Mouse (Mus musculus) midbrain, embryonic 12.5 days (tissue): ENCODE data around the gene Rexo5. TPM values are rescaled to one million over a fixed set of nuclear protein-coding genes. Genes with fewer than 3 reads are reported as not detected.

Experiments used
- ATAC-seq: fragments of 200-750 bp; cut with Nextera tagmentation; 2 replicates; pipeline ENCODE4 v1.8.0; 2017; ENCODE audit warnings: low read depth, moderate TSS enrichment, moderate library complexity; ENCODE audit not compliant: low FRiP score
- H3K27ac ChIP-seq: fragments of 300-500 bp; sonication (generic); replicated peaks from 2 replicates; pipeline ENCODE4 v1.5.1; 2016; ENCODE audit warnings: mild to moderate bottlenecking
- H3K27me3 ChIP-seq: fragments of 300-500 bp; sonication (generic); 2 replicates; pipeline ENCODE4 v1.6.1; 2016; ENCODE audit warnings: mild to moderate bottlenecking
- H3K36me3 ChIP-seq: fragments of 300-500 bp; sonication (generic); 2 replicates; pipeline ENCODE4 v1.6.1; 2016
- H3K4me1 ChIP-seq: fragments of 300-500 bp; sonication (generic); 2 replicates; pipeline ENCODE4 v1.6.1; 2016
- H3K4me2 ChIP-seq: fragments of 300-500 bp; sonication (generic); replicated peaks from 2 replicates; pipeline ENCODE4 v1.6.1; 2016; ENCODE audit warnings: mild to moderate bottlenecking, moderate library complexity
- H3K4me3 ChIP-seq: fragments of 300-500 bp; sonication (generic); 2 replicates; pipeline ENCODE4 v1.5.1; 2016; ENCODE audit warnings: mild to moderate bottlenecking
- H3K9ac ChIP-seq: fragments of 300-500 bp; sonication (generic); replicated peaks from 2 replicates; pipeline ENCODE4 v1.6.1; 2016; ENCODE audit warnings: mild to moderate bottlenecking, moderate library complexity
- H3K9me3 ChIP-seq: fragments of 300-500 bp; sonication (generic); 2 replicates; pipeline ENCODE4 v1.6.1; 2016; ENCODE audit warnings: mild to moderate bottlenecking
- WGBS: fragments of 180-500 bp; shearing (Covaris S2); methylation state at CpG from one replicate; pipeline ENCODE4 v1.1.7; 2016; 5-methylcytosine and 5-hydroxymethylcytosine counted together
- polyA plus RNA-seq: library from polyadenylated mRNA; unstranded; fragments of >200 nt; fragmentation: Nextera tagmentation; extraction: Ambion mirVana; gene quantifications from 2 replicates; pipeline ENCODE4 v1.2.1, GENCODE M21; 2016

The Rexo5 gene
- polyA plus RNA-seq, 1 experiment from 2014 or later, result 27.6 TPM

DNA sequence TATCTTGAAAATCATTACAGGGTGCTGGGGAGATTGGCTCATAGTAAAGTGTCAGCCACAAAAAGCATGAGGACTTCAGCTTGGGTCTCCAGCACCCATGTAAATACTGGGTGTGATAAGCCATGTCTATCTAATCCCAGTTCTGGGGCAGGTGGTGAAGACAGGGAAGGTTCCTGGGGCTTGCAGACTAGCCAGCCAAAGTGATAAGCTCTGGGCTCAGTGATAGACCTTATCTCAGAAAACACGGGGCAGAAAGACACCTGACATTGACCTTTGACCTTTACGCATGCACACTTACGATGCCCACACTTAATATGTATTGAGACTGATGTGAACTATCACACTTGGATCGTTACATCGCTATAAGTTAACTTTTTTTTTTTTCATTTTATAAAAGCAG lies 70.7 kb downstream of the Rexo5 start:
- no peak overlapping the region for H3K4me2 ChIP-seq
- no peak overlapping the region for H3K9ac ChIP-seq
- H3K4me1 ChIP-seq, result peaks cover 28% of the 10 kb centered on the region
- no peaks in the 10 kb centered on the region; the same call in 1 of the 2 replicates for H3K36me3 ChIP-seq
- H3K27me3 ChIP-seq, result no peaks in the 10 kb centered on the region
- 93% methylated on average over 5 of the region's 5 CpGs for WGBS
- ATAC-seq, result no peak
- no peak overlapping the region for H3K4me3 ChIP-seq
- H3K9me3 ChIP-seq, result no peaks in the 10 kb centered on the region
- H3K27ac ChIP-seq, result no peak overlapping the region

DNA sequence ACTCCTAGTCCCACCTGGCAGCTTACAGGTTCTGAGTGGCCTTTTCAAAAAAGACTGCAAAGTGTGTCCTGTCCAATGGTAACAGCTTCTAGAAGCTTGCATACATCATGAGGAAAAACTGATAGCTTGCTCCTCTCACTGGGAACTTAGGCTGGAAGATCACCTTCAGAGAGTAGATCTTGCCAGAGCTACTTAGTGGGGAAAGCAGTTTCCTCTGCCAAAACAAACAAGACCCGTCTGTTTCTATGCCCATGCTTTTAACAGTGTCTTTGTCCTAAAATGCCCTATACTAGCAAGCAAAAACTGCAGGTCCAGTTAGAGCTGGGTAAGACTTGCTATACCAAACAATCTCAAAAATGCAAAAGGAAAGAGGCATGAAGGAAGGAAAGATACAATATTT lies 72.3 kb downstream of the Rexo5 start:
- no peak for ATAC-seq
- Histone ChIP-seq H3K9me3 (no peaks in the 10 kb centered on the region), H3K4me3 (no peak overlapping the region), H3K4me1 (peaks cover 19% of the 10 kb centered on the region), H3K36me3 (no peaks in the 10 kb centered on the region), H3K4me2 (no peak overlapping the region), H3K27me3 (no peaks in the 10 kb centered on the region), H3K9ac (no peak overlapping the region), H3K27ac (no peak overlapping the region)
- WGBS, result 75% methylated on average over 1 of the region's 1 CpGs

DNA sequence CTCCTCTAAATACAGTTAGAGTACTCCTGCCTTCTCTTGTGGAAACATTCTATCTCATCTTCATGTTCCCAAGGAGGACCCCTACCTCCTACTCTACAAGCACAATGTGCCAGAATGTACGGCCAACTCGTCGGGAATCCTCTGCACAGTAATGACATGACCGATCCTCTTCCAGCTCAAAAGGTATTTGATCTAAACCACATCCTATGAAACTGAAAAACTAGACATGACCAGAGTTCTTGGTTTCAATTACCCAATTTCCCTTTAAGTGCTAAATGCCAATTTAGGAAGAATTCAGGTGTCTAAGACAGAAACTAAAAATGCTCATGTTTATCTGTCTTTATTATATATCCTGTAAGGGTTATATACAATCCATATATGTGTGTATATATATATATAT lies 78.4 kb downstream of the Rexo5 start:
- Histone ChIP-seq H3K27me3 (no peaks in the 10 kb centered on the region), H3K9ac (no peak overlapping the region), H3K9me3 (no peaks in the 10 kb centered on the region), H3K36me3 (no peaks in the 10 kb centered on the region), H3K4me2 (no peak overlapping the region), H3K27ac (no peak overlapping the region), H3K4me3 (no peak overlapping the region), H3K4me1 (peaks cover 3% of the 10 kb centered on the region; the same call in 1 of the 2 replicates)
- no peak for ATAC-seq
- 78% methylated on average over 4 of the region's 4 CpGs for WGBS

DNA sequence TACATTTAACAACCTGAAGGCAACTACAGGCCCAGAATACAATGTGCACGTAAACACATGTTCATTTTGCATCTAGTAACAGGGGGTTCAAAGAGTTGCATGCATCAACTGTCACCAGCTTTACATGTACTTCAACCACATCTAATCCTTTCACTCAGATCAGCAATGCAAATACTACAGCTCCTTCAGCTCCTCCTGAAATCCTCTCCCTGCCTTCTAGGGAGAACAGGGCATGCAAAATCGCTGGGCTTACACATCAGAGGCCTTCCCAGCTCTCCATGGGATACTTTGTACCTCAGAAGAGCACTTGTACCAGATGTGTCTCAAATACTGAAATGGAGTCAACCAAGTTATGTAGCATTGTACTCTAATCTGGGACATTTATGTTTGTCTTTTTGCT lies 79.2 kb downstream of the Rexo5 start:
- WGBS, result 26% methylated on average over 2 of the region's 2 CpGs
- H3K9ac ChIP-seq, result no peak overlapping the region
- 0 out of 2 replicates have a peak, but pooled peaks cover 5% of the 10 kb centered on the region for H3K36me3 ChIP-seq
- no peak overlapping the region; the same call in none of the 2 replicates for H3K27ac ChIP-seq
- H3K9me3 ChIP-seq, result no peaks in the 10 kb centered on the region
- peaks cover 3% of the 10 kb centered on the region; the same call in 1 of the 2 replicates for H3K4me1 ChIP-seq
- H3K4me2 ChIP-seq, result no peak overlapping the region
- no peaks in the 10 kb centered on the region for H3K27me3 ChIP-seq
- no peak overlapping the region for H3K4me3 ChIP-seq
- ATAC-seq, result peak; percentile 87

DNA sequence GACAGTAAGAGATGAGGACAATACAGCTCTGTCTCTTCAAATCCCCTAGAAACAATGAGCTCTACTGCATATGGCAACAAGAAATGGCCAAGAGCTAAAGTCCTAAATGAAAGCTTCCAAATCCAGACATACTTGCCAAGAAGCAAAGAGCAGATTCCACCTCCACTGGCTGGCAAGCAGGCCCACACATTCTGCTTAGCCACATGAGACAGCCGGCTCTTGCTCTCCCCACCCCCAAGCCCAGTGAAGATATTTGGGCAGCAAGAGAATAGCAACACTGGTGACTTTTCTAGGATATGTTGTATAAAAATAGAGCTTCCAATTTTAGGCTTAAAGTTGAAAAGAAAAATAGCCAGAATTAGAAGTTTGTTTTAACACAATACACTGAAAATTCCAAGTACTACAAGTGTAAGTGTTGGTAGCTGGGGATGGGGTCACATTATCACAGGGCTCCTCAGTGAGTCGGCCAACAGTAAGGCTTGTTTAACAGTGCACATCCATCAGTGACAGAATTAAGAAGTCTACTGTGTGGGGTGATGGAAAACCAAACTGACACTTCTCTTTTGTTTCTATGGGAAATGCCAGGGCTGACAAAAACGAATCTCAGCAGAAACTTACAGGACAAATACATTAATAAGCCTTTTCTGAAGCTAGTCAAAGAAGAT lies 82.1 kb downstream of the Rexo5 start:
- no peak overlapping the region for H3K4me3 ChIP-seq
- H3K36me3 ChIP-seq, result 0 out of 2 replicates have a peak, but pooled peaks cover 8% of the 10 kb centered on the region
- no peak overlapping the region for H3K4me2 ChIP-seq
- no peak overlapping the region for H3K9ac ChIP-seq
- no peak overlapping the region for H3K27ac ChIP-seq
- no peaks in the 10 kb centered on the region for H3K27me3 ChIP-seq
- ATAC-seq, result no peak
- 70% methylated on average over 3 of the region's 3 CpGs for WGBS
- peaks cover 3% of the 10 kb centered on the region; the same call in 1 of the 2 replicates for H3K4me1 ChIP-seq
- no peaks in the 10 kb centered on the region for H3K9me3 ChIP-seq

DNA sequence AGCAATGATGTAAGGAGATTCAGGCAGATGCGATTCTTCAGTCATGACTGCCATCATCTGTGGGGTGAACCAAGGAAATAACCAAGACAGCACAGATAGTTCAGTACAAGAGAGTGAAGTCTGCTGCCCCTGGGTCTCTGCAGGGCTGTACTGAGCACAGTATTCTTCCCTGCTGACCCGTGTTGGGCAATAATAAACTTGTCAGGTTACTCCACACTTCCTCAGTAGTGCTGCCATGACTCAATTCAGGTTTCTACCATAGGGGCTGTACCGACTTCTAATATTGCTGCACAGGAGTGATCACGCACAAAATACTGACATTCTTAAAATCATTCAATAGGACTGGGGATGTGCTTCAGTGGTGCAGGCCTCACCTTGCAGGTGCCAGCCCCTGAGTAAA lies 85.4 kb downstream of the Rexo5 start:
- Histone ChIP-seq H3K27ac (no peak overlapping the region), H3K4me3 (no peak overlapping the region), H3K9me3 (no peaks in the 10 kb centered on the region), H3K36me3 (0 out of 2 replicates have a peak, but pooled peaks cover 8% of the 10 kb centered on the region), H3K4me2 (no peak overlapping the region), H3K4me1 (no peaks in the 10 kb centered on the region), H3K27me3 (no peaks in the 10 kb centered on the region), H3K9ac (no peak overlapping the region)
- WGBS, result over 99% methylated on average over 4 of the region's 4 CpGs
- ATAC-seq, result no peak

DNA sequence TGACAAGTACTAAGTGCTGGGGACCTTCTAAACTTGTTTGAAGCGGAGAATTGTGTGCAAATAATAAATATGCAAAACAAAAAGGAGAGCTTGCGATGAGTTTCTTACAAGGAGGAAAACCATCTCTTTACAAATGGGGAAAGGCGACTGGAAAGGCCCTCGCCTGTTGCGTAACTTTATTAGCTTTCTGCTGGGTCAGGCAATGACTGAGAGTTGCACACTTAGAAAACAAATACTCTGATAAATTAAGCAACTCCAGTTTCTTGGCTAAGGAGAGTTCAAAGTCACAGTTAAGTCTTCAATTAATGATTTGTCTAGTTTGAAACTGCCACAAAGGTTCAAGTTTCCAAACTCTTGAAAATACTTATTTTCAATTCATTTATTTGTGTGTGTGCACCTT lies 86.5 kb downstream of the Rexo5 start:
- H3K4me1 ChIP-seq, result no peaks in the 10 kb centered on the region
- no peak overlapping the region for H3K4me3 ChIP-seq
- H3K4me2 ChIP-seq, result no peak overlapping the region
- WGBS, result 90% methylated on average over 5 of the region's 5 CpGs
- no peaks in the 10 kb centered on the region for H3K9me3 ChIP-seq
- H3K9ac ChIP-seq, result no peak overlapping the region
- no peak for ATAC-seq
- 0 out of 2 replicates have a peak, but pooled peaks cover 8% of the 10 kb centered on the region for H3K36me3 ChIP-seq
- H3K27me3 ChIP-seq, result no peaks in the 10 kb centered on the region
- H3K27ac ChIP-seq, result no peak overlapping the region

DNA sequence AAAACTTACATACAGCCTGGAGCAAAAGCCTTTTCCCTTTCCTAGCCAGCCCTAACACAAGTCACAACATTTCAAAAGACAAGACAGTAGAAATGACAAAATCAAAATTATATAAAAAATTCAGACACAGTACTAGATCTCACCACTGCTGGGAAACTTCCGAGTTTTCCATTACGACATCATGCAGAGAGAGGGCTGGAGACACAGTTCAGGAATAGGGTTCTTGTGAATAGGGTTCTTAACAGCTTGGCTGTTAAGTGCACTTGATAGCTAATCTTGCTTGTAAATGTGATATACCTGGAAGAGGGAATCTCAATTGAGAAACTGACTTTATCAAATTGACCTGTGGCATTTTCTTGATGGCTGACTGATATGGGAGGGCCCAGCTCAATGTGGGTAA lies 87.4 kb downstream of the Rexo5 start:
- ATAC-seq, result no peak
- Histone ChIP-seq H3K27ac (no peak overlapping the region), H3K9ac (no peak overlapping the region), H3K9me3 (no peaks in the 10 kb centered on the region), H3K27me3 (no peaks in the 10 kb centered on the region), H3K4me1 (no peaks in the 10 kb centered on the region), H3K4me2 (no peak overlapping the region), H3K36me3 (0 out of 2 replicates have a peak, but pooled peaks cover 8% of the 10 kb centered on the region), H3K4me3 (no peak overlapping the region)
- 90% methylated on average over 2 of the region's 2 CpGs for WGBS

DNA sequence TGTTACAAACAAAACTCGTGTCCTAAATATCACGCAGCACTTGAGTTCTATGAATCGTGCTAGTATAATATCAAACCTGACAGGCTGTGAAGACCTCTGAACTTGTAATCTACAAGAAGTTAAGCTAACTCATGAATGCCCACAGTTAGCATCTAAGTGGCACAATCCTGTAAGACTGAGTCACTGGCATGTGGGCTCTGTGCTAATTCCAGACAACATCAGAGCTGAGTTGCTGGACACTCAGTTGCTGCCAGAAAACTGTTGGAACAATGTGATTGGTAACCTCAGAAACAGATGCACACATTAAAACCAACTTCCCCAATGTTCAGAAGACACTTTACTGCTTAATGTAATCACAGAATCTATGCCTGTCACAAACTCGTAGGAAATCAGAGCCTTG lies 94.1 kb downstream of the Rexo5 start:
- 95% methylated on average over 4 of the region's 4 CpGs for WGBS
- Histone ChIP-seq H3K27ac (no peak overlapping the region), H3K4me2 (no peak overlapping the region), H3K36me3 (no peaks in the 10 kb centered on the region), H3K27me3 (no peaks in the 10 kb centered on the region), H3K9me3 (no peaks in the 10 kb centered on the region), H3K9ac (no peak overlapping the region), H3K4me3 (no peak overlapping the region), H3K4me1 (no peaks in the 10 kb centered on the region)
- ATAC-seq, result no peak

DNA sequence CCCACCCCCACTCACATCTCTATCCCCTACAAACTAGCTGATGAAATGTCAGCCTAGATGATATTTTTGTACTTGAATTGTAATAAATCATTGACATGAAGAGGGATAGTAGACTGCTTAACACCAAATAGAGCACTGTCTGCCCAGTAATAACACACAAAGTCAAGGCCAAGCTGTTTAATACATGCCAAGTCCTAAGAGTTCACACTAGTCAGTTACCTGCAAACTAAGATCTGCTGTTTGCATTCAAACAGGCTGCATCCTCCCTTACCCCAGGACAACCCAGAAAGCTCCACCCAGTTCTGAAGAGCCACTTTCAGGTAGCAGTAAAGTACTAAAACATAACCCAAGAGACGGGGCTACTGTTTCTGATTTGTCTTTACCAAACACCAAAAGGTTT lies 98.4 kb downstream of the Rexo5 start:
- Histone ChIP-seq H3K36me3 (no peaks in the 10 kb centered on the region), H3K27ac (no peak overlapping the region), H3K4me2 (no peak overlapping the region), H3K4me3 (no peak overlapping the region), H3K27me3 (no peaks in the 10 kb centered on the region), H3K9me3 (no peaks in the 10 kb centered on the region), H3K4me1 (peaks cover 24% of the 10 kb centered on the region), H3K9ac (no peak overlapping the region)
- 97% methylated on average over 1 of the region's 1 CpGs for WGBS
- ATAC-seq, result no peak

DNA sequence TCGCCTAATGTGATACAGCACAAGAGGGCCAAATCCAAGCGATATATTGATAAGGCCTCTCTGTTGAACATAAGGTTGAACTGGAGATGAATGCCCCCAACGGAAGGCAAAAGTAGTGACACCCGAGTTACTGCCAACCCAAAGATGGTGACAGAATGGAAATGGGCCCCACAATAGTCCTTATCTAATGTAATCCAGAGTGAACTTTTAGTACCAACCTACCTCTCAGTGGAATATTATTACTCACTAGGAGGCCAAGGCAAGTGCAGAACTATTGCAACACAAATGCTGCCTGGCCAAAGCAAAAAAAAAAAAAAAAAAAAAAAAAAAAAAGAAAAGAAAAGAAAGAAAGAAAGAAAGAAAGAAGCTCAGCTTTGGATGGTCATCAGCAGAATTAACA lies 98.9 kb downstream of the Rexo5 start:
- Histone ChIP-seq H3K27ac (no peak overlapping the region), H3K4me1 (peaks cover 25% of the 10 kb centered on the region), H3K9ac (no peak overlapping the region), H3K9me3 (no peaks in the 10 kb centered on the region), H3K27me3 (no peaks in the 10 kb centered on the region), H3K4me3 (no peak overlapping the region), H3K36me3 (no peaks in the 10 kb centered on the region), H3K4me2 (no peak overlapping the region)
- ATAC-seq, result no peak
- 94% methylated on average over 4 of the region's 4 CpGs for WGBS

DNA sequence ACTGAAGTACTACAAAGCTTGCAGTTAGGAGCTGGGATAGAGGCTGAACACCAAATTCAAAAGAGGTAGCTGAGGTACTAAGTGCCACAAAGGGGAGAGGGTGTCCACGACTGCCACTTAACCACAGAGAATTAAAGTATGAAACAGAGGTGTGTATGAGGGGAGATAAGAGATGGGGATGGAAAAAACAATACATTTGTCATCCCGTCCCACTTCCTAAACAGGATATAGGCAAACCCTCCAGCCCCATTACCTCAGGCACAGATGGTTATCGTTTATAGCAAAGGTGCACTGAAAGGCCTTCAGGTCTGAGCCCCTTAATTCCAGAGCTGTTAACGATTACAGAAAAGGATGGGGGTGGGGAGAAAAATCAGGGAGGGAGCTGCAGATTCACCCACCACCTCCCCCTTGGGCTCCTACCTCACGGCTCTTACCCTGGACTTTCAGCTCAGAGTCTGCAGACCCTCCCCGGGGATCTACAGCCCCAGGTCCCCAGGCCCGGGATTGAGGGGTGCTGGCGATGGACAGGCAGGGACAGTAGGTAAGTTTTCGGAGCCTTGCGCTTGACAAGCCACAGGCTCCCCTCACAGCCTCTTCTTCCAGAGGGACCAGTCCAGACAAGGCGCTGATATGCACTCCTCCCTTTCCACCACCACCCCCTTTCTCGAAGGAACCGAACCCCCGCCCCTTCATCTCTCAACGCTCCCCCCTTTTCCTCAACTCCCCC lies 101.2 kb downstream of the Rexo5 start:
- peak overlapping the region; percentile 64 for H3K4me3 ChIP-seq
- H3K36me3 ChIP-seq, result no peaks in the 10 kb centered on the region
- peaks cover 25% of the 10 kb centered on the region for H3K4me1 ChIP-seq
- H3K9ac ChIP-seq, result peak overlapping the region; percentile 70
- H3K9me3 ChIP-seq, result no peaks in the 10 kb centered on the region
- peak overlapping the region; percentile 97 for H3K27ac ChIP-seq
- WGBS, result 2% methylated on average over 15 of the region's 15 CpGs
- H3K4me2 ChIP-seq, result peak overlapping the region; percentile 67
- peak; percentile 68 for ATAC-seq
- H3K27me3 ChIP-seq, result no peaks in the 10 kb centered on the region
